Comparison of ENCODE assay signal across 9 mouse cellular contexts in genomic region chr1:7010184-7010583, GRCm38 (mm10).
A peak's percentile ranks its signal among the peaks of the same experiment; 100 is the strongest.
DNase-seq lines count a peak whose midpoint lies in the region.
"Had no signal": no experiment of that assay in that cellular context is flagged by ENCODE, and none has a peak within 500 bp of the region (broad histone marks: within the 10 kb centered on the region; RNA-seq: fewer than 3 reads in every experiment).

No protein-coding gene starts in this region.

- no peaks in the 10 kb centered on the region for H3K36me3 ChIP-seq in limb, embryonic 10.5 days

- H3K27me3 ChIP-seq in limb, embryonic 10.5 days (ENCODE audit: low read depth, poor library complexity, severe bottlenecking): no peaks in the 10 kb centered on the region
- H3K27me3 ChIP-seq: megakaryocyte, embryonic 14.5 days had no signal

- H3K4me1 ChIP-seq in limb, embryonic 10.5 days: no peaks in the 10 kb centered on the region
- H3K4me1 ChIP-seq: megakaryocyte, embryonic 14.5 days had no signal

- DNase-seq in adrenal gland, adult (ENCODE audit: inconsistent age in 2 of 2, low spot score in 1 of 2): peak; percentile 49 to 78
- no peak for DNase-seq in adrenal gland, postnatal 4 days (ENCODE audit: low spot score in 2 of 2)
- peak; percentile 10 for DNase-seq in thymus, postnatal 0 days (ENCODE audit: low spot score)
- no peak for DNase-seq in thymus, postnatal 10 days (ENCODE audit: low spot score in 2 of 2)
- DNase-seq in embryo, embryonic 11 days: peak; percentile 10
- DNase-seq in large intestine, adult 2 months (ENCODE audit: low read depth, low spot score): peak; percentile 8
- DNase-seq in mesoderm, embryonic 11.5 days (ENCODE audit: low read depth, low spot score): peak; percentile 6
- DNase-seq in limb, embryonic 10.5 days (ENCODE audit: low spot score): no peak

- H3K27ac ChIP-seq in limb, embryonic 10.5 days: no peak overlapping the region

- no peak overlapping the region for H3K4me3 ChIP-seq in limb, embryonic 10.5 days
- H3K4me3 ChIP-seq: megakaryocyte, embryonic 14.5 days had no signal

- no peaks in the 10 kb centered on the region for H3K9me3 ChIP-seq in limb, embryonic 10.5 days (replicated peaks)
- H3K9me3 ChIP-seq: megakaryocyte, embryonic 14.5 days had no signal

- WGBS in large intestine, adult 2 months: 16% methylated on average over 1 of the region's 1 CpGs
- WGBS in limb, embryonic 10.5 days: 18% methylated on average over 1 of the region's 1 CpGs

Comparison
In these comparisons a context has a peak if more than half of its experiments do, and no peak if none do; other contexts are left out.
1. DNase-seq: peak in adrenal gland, adult (2 of 2), thymus, postnatal 0 days (single experiment), embryo, embryonic 11 days (single experiment), large intestine, adult 2 months (single experiment) and mesoderm, embryonic 11.5 days (single experiment); none in adrenal gland, postnatal 4 days (0 of 2), thymus, postnatal 10 days (0 of 2) and limb, embryonic 10.5 days (single experiment).